Mouse (Mus musculus): ENCODE data around the gene Unc45a.

GRCm38 (mm10) chr7:80368635-80369421 lies 28.0 kb upstream of the Unc45a start:
- TF ChIP-seq POLR2A (IDR thresholded peaks at IDR 0.05; ENCODE audit: borderline replicate concordance, extremely low read depth, low read depth, low read length) (no peak), CTCF (IDR thresholded peaks at IDR 0.05; ENCODE audit: insufficient read depth, low read length) (no peak)
